Mouse (Mus musculus) hindbrain, embryonic 13.5 days (tissue): ENCODE data around the gene Gm28635. TPM values are rescaled to one million over a fixed set of nuclear protein-coding genes. Genes with fewer than 3 reads are reported as not detected.

Source experiments
- ATAC-seq: fragments of 200-750 bp; cut with Nextera tagmentation; 2 replicates; pipeline ENCODE4 v1.8.0; 2017; ENCODE audit warnings: moderate TSS enrichment; ENCODE audit not compliant: low FRiP score
- H3K27ac ChIP-seq: fragments of 300-500 bp; sonication (generic); 2 replicates; pipeline ENCODE4 v1.5.1; 2015; ENCODE audit warnings: inconsistent platforms, mild to moderate bottlenecking, moderate library complexity
- H3K27me3 ChIP-seq: fragments of 300-500 bp; sonication (generic); 2 replicates; pipeline ENCODE4 v1.6.1; 2015; ENCODE audit warnings: mild to moderate bottlenecking, inconsistent platforms
- H3K36me3 ChIP-seq: fragments of 300-500 bp; sonication (generic); 2 replicates; pipeline ENCODE4 v1.6.1; 2015; ENCODE audit warnings: mild to moderate bottlenecking, inconsistent platforms
- H3K4me1 ChIP-seq: fragments of 300-500 bp; sonication (generic); replicated peaks from 2 replicates; pipeline ENCODE4 v1.6.1; 2015; ENCODE audit warnings: inconsistent platforms
- H3K4me2 ChIP-seq: fragments of 300-500 bp; sonication (generic); 2 replicates; pipeline ENCODE4 v1.6.1; 2015; ENCODE audit warnings: inconsistent platforms, mild to moderate bottlenecking, moderate library complexity
- H3K4me3 ChIP-seq: fragments of 300-500 bp; sonication (generic); 2 replicates; pipeline ENCODE4 v1.5.1; 2015; ENCODE audit warnings: mild to moderate bottlenecking, inconsistent platforms
- H3K9ac ChIP-seq: fragments of 300-500 bp; sonication (generic); 2 replicates; pipeline ENCODE4 v1.6.1; 2015; ENCODE audit warnings: mild to moderate bottlenecking, inconsistent platforms
- H3K9me3 ChIP-seq: fragments of 300-500 bp; sonication (generic); 2 replicates; pipeline ENCODE4 v1.6.1; 2016; ENCODE audit warnings: inconsistent platforms
- WGBS: fragments of 180-500 bp; shearing (Covaris S2); methylation state at CpG from one replicate; pipeline ENCODE4 v1.1.7; 2015; 5-methylcytosine and 5-hydroxymethylcytosine counted together
- polyA plus RNA-seq: library from polyadenylated mRNA; unstranded; fragments of >200 nt; fragmentation: Nextera tagmentation; extraction: Ambion mirVana; gene quantifications from 2 replicates; pipeline ENCODE4 v1.2.1, GENCODE M21; 2015

The Gm28635 gene
- polyA plus RNA-seq = not detected in 2 replicates

DNA sequence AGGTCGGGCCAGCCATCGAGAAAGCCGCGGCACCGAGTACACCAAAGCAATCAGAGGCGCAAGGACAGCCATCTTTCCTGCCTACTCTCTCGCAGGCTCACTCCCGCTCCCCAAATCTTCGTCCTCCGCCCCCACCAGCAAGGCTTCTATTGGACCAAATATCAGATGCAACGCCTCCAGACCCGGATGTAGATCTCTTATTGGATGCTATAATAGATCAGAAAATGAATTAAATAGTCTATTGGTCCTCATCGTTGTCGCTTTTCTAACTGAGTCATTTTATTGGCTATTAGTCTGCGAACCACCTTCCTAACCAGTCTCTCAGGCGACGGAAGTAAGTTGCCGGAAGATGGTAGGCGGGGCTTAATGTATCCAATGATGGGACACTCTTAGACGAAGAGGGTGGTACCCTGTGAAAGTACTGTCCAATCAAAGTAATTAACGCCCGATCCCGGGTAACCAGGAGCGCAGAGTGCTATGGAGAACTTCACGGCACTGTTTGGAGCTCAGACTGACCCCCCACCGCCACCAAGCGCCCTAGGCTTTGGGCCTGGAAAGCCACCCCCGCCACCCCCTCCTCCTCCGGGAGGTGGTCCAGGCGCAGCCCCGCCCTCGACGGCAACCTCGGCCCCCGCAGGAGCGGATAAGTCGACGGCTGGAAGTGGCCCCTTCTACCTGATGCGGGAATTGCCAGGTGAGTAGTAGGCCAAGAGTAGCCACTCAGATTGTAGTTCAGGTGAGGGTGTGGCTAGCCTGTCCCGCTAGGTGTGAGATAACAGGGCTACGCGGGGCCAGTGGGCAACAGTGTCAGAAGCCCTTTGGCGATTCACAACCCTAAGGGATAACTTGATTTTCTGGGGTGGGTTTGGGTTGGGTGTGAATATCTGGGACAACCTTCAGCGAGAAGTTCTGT lies at the start of gene Gm28635, which contains the start of gene Med19:
TSS of gene Gm28635 (minus strand) at position 74 of the 913 bp plus-strand sequence.
TSS of gene Med19 (plus strand) at position 435 of the 913 bp plus-strand sequence.
- Histone ChIP-seq H3K4me3 (peak within 1 kb of the TSS; percentile 97), H3K4me2 (peak within 1 kb of the TSS; percentile 82), H3K27ac (peak within 1 kb of the TSS; percentile 89), H3K36me3 (peaks cover 36% of the 10 kb centered on the region), H3K27me3 (no peaks in the 10 kb centered on the region), H3K4me1 (peaks cover 29% of the 10 kb centered on the region), H3K9ac (peak within 1 kb of the TSS; percentile 89), H3K9me3 (no peaks in the 10 kb centered on the region)
- 0% methylated on average over 44 of the region's 44 CpGs for WGBS
- peak; percentile 100 for ATAC-seq

DNA sequence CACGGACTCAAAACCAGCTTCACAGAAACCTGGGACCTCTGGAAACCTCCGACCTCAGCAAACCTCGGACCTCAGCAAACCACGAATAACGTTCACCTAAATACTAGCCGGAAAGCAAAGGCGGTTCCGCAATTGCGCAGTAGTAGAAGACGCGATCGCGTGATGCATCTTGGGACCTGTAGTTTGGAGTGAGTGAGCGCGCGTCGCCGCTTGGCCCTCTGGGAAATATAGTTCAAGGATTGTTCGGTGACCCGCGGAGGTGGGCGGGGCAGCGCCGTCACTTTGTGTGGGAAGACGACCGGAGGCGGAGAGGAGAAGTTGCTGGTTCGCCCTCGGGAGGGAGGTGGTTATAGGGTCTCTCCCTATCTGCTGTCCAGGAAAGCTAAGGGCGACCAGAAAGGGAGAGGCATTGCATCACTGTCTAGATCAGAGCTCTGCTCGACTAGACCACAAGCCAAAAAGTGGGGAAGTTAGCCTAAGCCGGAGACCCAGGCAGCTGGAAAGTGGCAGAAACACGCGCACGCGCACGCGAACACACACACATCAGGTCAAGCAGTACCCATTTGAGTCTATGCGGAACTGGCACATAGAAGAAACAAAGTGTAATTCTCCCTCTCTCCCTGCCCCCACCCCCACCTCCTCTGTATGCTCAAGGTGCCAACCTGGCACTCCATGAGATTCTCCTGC lies 49.5 kb upstream of the Gm28635 start, which contains the start of gene Clp1:
TSS of gene Clp1 (minus strand) at position 179 of the 687 bp plus-strand sequence.
- Histone ChIP-seq H3K4me1 (peaks cover 30% of the 10 kb centered on the region), H3K27me3 (no peaks in the 10 kb centered on the region), H3K9me3 (no peaks in the 10 kb centered on the region), H3K27ac (peak within 1 kb of the TSS; percentile 89), H3K4me2 (peak within 1 kb of the TSS; percentile 73), H3K9ac (peak within 1 kb of the TSS; percentile 78), H3K36me3 (peaks cover 23% of the 10 kb centered on the region), H3K4me3 (peak within 1 kb of the TSS; percentile 61)
- peak; percentile 96 for ATAC-seq
- under 1% methylated on average over 39 of the region's 39 CpGs for WGBS

DNA sequence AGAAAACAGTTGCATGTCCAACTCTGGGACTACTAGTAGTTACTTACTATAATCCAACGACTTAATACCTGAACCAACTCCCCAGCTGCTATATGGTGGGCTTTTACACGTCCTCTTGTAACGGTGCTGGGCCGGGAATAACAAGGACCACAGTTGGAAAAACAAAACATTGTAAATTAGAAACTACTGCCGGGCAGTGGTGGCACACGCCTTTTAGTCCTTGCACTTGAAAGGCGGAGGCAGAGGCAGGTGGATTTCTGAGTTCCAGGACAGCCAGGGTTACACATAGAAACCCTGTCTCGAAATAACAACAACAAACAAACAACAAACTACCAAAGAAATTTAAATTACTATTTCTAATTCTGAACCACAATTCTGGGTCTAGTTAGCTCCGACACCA lies 48.9 kb upstream of the Gm28635 start:
- no peaks in the 10 kb centered on the region for H3K9me3 ChIP-seq
- 5% methylated on average over 9 of the region's 9 CpGs for WGBS
- H3K9ac ChIP-seq = peak overlapping the region; percentile 78
- peak overlapping the region; percentile 61 for H3K4me3 ChIP-seq
- no peaks in the 10 kb centered on the region for H3K27me3 ChIP-seq
- ATAC-seq = peak; percentile 19
- peak overlapping the region; percentile 36; the same call in 1 of the 2 replicates for H3K27ac ChIP-seq
- H3K36me3 ChIP-seq = peaks cover 25% of the 10 kb centered on the region
- H3K4me1 ChIP-seq = peaks cover 30% of the 10 kb centered on the region
- peak overlapping the region; percentile 73 for H3K4me2 ChIP-seq

DNA sequence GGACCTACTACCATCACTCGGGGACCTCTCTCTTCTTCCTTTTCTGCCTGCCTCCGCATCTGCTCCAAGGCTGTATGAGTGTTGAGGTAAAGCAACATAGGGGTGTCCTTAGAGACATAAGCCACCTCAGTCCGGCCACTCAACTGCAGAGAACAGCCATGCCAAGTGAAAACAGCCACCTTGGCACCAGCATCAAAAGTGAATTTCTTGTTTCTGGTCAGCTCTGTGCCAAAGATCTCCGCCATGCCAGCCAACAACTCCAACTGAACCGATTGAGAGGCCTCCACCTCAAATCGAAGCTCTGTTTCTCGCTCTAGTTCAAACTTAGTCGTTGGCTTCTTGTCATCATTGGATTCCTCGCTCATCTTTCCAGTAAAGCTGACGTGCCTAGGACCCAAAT lies 47.9 kb upstream of the Gm28635 start:
- no peak overlapping the region for H3K27ac ChIP-seq
- H3K36me3 ChIP-seq = peaks cover 31% of the 10 kb centered on the region
- peaks cover 36% of the 10 kb centered on the region for H3K4me1 ChIP-seq
- WGBS = 94% methylated on average over 10 of the region's 10 CpGs
- H3K4me3 ChIP-seq = peak overlapping the region; percentile 61
- peak overlapping the region; percentile 73 for H3K4me2 ChIP-seq
- H3K27me3 ChIP-seq = no peaks in the 10 kb centered on the region
- H3K9me3 ChIP-seq = no peaks in the 10 kb centered on the region
- H3K9ac ChIP-seq = no peak overlapping the region
- no peak for ATAC-seq

DNA sequence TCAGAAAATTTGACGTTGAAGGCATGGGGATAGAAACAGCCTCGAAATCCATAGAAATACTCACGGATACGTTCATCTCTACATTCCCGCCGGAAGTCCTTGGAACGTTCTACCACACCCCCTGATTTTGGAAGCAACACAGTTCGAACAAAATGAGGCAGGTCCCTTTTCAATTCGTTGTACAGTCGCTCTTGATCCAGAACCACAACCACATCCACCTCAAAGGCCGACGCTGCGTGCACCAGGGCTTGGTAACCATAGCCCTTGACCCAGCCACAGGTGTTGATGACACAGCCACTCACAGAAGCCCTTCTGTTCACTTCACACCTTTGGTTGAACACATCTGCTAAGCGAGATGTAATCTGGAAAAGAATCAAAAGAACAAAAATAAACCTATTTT lies 46.0 kb upstream of the Gm28635 start:
- H3K36me3 ChIP-seq = peaks cover 31% of the 10 kb centered on the region

DNA sequence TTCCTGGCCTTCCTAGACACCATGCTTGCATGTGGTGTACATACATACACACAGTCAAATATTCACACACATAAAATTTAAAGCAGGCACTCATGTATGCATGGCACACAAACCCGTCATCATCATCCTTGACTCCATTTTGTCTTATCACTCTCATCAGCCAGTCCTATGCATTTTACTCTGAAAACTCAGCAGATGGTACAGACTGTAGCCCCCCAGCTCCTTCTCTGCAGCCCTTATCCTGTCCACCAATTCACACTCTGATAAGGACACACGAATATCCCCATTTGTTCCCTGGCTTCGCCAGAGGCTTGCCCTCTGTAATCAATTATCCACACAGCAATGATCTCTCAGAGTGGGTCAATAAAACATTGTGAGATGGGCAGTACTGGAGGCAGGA lies 43.3 kb upstream of the Gm28635 start:
- Histone ChIP-seq H3K4me1 (peaks cover 29% of the 10 kb centered on the region), H3K9me3 (no peaks in the 10 kb centered on the region), H3K27ac (no peak overlapping the region), H3K36me3 (peaks cover 31% of the 10 kb centered on the region), H3K27me3 (no peaks in the 10 kb centered on the region), H3K9ac (no peak overlapping the region), H3K4me3 (no peak overlapping the region), H3K4me2 (no peak overlapping the region)
- no peak for ATAC-seq
- 72% methylated on average over 3 of the region's 3 CpGs for WGBS

More for the DNA sequence above, 46.0 kb upstream of the Gm28635 start:
- Histone ChIP-seq H3K4me3 (no peak overlapping the region), H3K27me3 (no peaks in the 10 kb centered on the region), H3K27ac (no peak overlapping the region), H3K4me2 (no peak overlapping the region), H3K9me3 (no peaks in the 10 kb centered on the region), H3K4me1 (peaks cover 36% of the 10 kb centered on the region), H3K9ac (no peak overlapping the region)
- ATAC-seq = no peak
- 97% methylated on average over 14 of the region's 14 CpGs for WGBS

DNA sequence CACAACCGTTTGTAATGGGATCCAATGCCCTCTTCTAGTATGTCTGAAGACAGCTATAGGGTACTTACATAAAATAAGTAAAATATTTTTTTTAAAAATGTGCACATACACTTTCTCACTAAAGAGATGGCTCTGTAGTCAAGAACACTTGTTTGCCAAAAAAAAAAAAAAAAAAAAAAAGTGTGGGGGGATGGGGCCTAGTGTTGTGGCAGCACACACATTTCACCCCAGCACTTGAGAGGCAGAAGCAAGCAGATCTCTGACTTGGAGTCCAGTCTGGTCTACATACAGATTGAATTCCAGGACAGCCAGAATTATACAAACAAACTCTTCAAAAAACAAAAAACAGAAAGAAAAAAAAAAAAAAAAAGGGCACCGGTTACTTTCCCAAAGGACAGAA lies 42.9 kb upstream of the Gm28635 start:
- H3K9ac ChIP-seq = no peak overlapping the region
- H3K4me3 ChIP-seq = no peak overlapping the region
- WGBS = 95% methylated on average over 2 of the region's 2 CpGs
- no peak for ATAC-seq
- peaks cover 31% of the 10 kb centered on the region for H3K36me3 ChIP-seq
- H3K9me3 ChIP-seq = no peaks in the 10 kb centered on the region
- H3K27me3 ChIP-seq = no peaks in the 10 kb centered on the region
- H3K4me1 ChIP-seq = peaks cover 26% of the 10 kb centered on the region
- no peak overlapping the region for H3K27ac ChIP-seq
- H3K4me2 ChIP-seq = no peak overlapping the region

DNA sequence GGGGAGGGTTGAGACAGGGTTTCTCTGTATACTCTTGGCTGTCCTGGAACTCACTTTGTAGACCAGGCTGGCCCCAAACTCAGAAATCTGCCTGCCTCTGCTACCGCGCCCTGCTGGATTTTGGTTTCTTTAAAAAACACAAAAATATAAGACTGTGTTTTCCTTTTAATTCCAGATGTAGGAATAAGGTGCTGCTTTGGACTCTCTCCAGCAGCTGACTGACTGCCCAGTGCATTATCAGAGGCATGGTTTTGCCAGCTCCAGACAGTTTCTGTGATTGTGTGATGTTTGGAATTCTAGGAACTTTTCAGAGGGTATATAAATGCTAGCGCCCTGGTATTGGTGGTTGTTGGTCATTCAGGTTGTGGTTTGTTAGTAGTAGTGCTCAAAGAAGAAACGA lies 39.5 kb upstream of the Gm28635 start:
- WGBS = 95% methylated on average over 4 of the region's 4 CpGs
- Histone ChIP-seq H3K4me2 (no peak overlapping the region), H3K9me3 (no peaks in the 10 kb centered on the region), H3K36me3 (peaks cover 8% of the 10 kb centered on the region), H3K4me1 (peaks cover 30% of the 10 kb centered on the region), H3K9ac (no peak overlapping the region), H3K27me3 (no peaks in the 10 kb centered on the region), H3K27ac (no peak overlapping the region), H3K4me3 (no peak overlapping the region)
- no peak for ATAC-seq

DNA sequence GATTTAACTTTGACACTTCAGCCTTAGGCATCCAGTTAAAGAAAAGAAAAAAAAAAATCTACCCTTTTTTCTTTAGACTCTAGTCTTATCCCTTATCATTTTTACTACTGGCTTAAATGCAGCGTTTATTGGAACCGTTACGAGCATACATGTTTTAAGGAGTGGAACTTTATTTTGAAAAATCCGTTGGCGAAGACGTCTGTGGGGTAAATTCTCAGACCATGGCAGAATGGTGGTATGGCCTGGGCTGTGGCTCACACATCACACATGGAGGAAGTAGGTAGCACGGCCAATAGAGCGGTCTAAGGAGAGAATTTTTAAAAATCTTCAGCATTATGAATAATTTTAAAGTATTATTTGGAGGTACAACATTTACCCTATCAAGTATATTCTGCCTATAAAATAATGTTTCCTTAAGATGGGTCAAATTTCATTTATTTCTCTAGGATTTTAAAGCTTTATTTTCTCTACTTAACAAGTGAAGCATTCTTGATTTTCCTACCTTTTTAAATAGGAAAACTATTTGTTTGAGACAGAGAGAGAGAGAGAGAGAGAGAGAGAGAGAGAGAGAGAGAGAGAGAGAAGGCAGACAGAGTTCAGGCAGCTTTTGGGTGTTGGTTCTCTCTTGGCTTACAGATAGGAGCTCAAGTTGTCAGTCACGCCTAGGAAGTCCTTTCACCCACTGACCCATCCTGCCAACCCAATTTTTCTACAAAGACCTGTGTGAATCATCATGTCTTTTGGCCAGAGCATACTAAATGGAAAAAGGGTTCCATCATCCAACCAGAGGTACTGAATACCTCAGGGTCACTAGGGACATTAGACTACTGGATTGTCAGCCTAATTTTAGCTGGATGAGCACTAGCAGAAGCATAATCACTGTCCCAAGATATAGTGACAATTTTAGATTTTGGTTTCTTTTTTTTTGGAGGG lies 38.8 kb upstream of the Gm28635 start:
- peak overlapping the region; percentile 76 for H3K9ac ChIP-seq
- H3K4me1 ChIP-seq = peaks cover 33% of the 10 kb centered on the region
- peak overlapping the region; percentile 79 for H3K4me2 ChIP-seq
- ATAC-seq = no peak
- peak overlapping the region; percentile 93 for H3K27ac ChIP-seq
- WGBS = 35% methylated on average over 9 of the region's 9 CpGs
- no peaks in the 10 kb centered on the region for H3K27me3 ChIP-seq
- peak overlapping the region; percentile 95 for H3K4me3 ChIP-seq
- peaks cover 6% of the 10 kb centered on the region; the same call in 1 of the 2 replicates for H3K36me3 ChIP-seq
- no peaks in the 10 kb centered on the region for H3K9me3 ChIP-seq

DNA sequence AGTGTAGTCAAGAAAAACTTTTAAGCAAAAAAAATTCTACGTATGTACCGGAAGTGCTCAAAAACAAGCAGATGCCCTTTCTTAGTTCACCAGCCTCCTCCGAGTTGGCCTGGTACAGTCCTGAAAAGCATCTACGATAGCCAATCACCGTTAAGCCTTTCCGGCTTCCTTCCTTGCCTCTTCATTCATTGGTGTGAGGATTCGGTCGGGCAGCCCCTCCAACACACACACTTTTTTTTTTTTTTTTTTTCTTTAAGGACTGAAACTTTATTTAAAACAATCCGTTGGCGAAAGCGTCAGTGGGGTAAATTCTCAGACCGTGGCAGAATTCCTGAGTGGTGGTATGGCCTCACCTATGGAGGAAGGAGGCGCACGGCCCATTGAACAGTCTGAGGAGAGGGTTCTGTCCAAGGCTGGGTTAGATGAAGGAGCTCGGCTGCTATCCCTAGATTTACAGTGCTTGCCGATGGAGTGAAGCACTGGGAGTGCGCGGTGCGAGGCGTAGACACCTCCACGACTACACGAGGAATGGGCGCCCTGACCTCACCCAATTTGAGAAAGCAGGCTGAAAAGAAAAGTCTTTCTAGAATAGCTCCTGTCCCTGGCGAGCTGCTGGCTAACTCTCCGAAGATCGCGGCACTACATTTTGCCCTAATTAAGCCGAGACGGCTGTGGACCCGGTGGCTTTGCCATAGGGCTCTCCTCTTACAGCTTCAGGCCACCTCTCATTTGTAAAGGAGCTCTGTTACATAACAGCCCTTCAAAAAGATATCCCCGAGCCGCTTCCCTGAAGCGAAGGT lies 37.9 kb upstream of the Gm28635 start:
- peak; percentile 96 for ATAC-seq
- peak overlapping the region; percentile 96 for H3K9ac ChIP-seq
- H3K27me3 ChIP-seq = no peaks in the 10 kb centered on the region
- H3K27ac ChIP-seq = peak overlapping the region; percentile 93
- H3K4me3 ChIP-seq = peak overlapping the region; percentile 95
- H3K4me1 ChIP-seq = peaks cover 27% of the 10 kb centered on the region
- under 1% methylated on average over 33 of the region's 33 CpGs for WGBS
- H3K9me3 ChIP-seq = no peaks in the 10 kb centered on the region
- peaks cover 3% of the 10 kb centered on the region for H3K36me3 ChIP-seq
- H3K4me2 ChIP-seq = peak overlapping the region; percentile 79
